Mouse (Mus musculus): Measurements from ENCODE around the gene Ear10.
"Not testable (repeated sequence)": the region's sequence is repeated elsewhere in the genome, so short reads cannot be mapped to it uniquely, and the experiment has no call there.

Ear10 gene

DNA sequence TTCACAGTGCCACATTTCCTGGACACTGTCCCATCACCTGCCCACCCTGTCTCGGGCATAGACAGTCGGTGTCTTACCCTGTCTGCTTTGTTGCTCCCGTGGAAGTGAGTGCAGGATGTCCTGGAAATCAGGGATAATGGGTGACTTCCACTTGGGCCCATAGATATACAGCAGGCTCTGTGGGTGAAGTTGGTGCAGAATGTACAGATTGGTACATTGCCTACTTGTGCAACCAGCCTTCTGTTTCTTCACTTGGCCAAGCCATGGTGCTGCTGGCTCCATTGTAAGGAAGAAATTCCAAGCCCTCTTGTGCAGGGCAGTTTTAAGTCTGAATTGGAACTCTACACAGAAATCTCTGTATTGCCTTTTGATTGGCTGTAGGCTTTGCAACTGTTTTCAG is at the start of gene Ear10:
TSS of gene Ear10 (minus strand) at position 101 of the 400 bp plus-strand sequence.
- not testable (repeated sequence) for DNase-seq

DNA sequence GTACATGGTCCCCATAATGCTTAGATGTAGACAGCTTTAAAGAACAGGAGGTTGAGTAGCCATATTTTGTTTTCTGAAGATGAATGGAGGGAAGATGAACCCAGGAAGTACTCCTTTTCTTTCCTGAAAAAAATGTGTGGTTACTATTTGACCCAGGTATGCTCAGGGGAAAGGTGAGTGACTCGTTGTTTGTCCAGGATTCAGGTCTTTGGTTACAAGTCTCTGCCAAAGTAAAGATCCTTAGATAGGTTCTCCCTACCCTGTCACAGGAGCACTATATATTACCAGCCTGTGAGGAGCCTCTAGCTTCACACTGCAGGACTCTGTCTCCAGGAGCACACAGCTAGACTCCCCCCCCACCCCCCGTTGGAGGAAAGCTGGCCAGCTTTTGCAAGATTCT is 33.4 kb upstream of the Ear10 start, which contains the start of gene Ang5:
TSS of gene Ang5 (plus strand) at position 301 of the 400 bp plus-strand sequence.
- not testable (repeated sequence) for DNase-seq

GRCm38 (mm10) chr14:43955074-43955473 is 31.7 kb upstream of the Ear10 start:
- not testable (repeated sequence) for DNase-seq

- DNase-seq, result not testable (repeated sequence)
These were observed 30.0 kb upstream of the Ear10 start for GRCm38 (mm10) chr14:43953382-43953781.

GRCm38 (mm10) chr14:43933399-43933798 is 10.0 kb upstream of the Ear10 start:
- DNase-seq, result not testable (repeated sequence)

DNA sequence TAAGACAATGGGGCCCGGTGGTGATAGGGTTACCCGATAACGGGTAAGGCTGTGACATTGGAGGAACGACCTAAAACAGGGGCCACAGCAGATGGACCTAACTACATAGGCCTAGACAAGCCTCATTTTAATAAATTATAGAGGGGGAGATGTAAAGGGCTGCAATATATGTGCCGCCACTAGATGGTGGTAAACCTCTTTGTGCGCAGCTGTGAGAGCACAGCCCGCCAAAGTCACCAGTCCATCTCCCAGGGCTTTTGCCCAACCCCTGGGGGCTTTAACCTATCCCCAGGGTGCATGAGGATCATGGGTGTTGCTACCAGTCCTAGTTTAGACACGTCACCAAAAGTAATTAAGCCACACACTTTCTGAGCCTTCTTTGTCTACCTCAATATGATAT is 9.6 kb upstream of the Ear10 start:
- peak; percentile 23 to 39 for DNase-seq

GRCm38 (mm10) chr14:43925404-43925950 is 2.1 kb upstream of the Ear10 start:
- peak in 1 of 2 experiments; percentile 1 for DNase-seq

DNA sequence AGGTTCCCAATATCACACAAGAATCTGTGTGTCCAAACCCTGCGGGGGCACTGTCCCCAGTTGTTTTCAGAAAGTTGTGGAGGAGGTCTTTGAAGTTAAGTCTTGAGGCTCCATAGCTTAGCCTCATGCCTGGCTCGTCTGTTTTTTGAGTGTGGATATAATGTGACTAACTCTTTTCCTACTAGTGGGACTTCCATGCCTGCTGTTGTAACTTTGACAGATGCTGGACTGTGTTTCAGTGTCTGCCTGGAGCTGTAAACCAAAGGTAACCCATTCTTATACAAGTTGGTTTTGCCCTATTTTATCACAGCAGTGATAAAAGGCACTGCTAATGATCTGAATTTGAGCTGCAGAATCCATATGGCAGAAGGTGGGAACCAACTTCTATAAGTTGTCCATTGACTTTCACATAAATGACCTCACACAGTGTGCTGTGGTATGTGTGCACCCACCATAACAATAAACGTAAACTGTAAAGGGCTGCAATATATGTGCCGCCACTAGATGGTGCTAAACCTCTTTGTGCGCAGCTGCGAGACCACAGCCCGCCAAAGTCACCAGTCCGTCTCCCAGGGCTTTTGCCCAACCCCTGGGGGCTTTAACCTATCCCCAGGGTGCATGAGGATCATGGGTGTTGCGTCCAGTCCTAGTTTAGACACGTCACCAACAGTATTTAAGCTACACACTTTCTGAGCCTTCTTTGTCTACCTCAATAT is 1.5 kb upstream of the Ear10 start, which contains the start of gene Gm8113:
TSS of gene Gm8113 (plus strand) at position 703 of the 716 bp plus-strand sequence.
- DNase-seq, result peak; percentile 67 to 68

DNA sequence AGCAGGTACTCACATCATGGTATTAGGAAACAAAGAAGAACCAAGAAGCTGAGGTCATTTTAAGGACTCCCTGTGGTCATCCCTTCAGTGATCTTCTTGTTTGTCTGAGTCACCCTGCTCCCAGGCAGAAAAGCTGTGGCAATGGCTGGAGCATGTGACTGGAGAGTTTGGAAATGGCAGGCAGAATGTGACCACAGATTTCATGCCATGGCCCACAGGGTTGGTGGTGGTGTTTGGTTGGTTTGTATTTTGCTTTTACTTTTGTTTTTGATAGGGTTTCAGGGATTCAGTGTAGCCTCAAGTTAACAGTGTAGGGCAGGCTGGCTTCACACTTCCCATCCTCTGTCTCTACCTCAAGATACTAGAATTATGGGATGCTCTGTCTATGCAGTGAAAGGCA is 5.1 kb downstream of the Ear10 start:
- not testable (repeated sequence) for DNase-seq

- not testable (repeated sequence) for DNase-seq
These were observed 24.8 kb downstream of the Ear10 start for GRCm38 (mm10) chr14:43898577-43898976.

- not testable (repeated sequence) for DNase-seq
These were observed 28.0 kb downstream of the Ear10 start for GRCm38 (mm10) chr14:43895357-43895756.

GRCm38 (mm10) chr14:43891288-43891687 is 32.1 kb downstream of the Ear10 start:
- not testable (repeated sequence) for DNase-seq

DNA sequence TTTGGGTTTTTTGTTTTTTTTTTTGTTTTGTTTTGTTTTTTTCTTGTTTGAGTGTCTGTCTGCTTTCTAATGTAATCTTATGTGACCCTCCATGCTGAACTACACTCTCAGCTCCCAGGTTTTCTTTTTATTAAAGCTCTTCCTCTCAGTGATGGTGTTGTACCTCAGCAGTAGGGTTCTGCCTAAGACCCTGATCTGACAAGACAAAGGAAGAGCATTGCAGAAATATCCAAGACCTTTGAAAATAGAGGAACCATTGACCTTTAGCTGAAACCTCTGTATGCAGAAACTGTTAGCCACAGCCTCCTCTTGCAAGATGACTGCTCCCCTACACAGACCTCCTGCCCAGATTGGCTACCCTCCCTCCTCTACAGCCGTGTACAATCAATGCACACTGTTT is 37.1 kb downstream of the Ear10 start:
- DNase-seq, result not testable (repeated sequence)

DNA sequence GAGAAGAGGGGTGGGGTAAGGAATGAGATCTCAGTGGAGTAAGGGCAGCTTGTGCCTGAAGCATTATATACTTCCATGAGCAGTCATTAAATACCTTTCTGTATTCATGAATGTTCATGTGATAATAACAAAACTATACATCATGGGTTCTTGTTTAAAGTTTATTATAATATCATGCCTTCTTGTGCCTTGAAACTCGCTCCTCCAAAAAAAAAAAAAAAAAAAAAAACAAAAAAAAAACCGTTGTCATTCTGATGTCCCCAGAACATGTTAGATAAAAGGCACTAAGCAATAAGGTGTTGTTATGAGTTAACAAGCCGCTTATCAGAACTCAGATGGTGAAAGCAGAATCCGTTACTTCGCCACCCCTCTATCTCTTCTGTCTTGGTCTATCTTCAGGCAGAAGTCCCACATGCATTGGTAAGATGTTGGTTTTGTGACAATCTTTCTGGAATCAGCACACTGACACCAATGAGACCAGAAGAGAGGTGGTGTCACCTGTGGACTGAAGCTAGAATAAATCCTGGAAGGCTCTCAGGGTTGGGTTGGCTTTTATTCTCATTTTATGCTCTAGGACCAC is 43.3 kb downstream of the Ear10 start:
- not testable (repeated sequence) for DNase-seq

- DNase-seq, result not testable (repeated sequence)
These were observed 45.6 kb downstream of the Ear10 start for GRCm38 (mm10) chr14:43877789-43878188.

DNA sequence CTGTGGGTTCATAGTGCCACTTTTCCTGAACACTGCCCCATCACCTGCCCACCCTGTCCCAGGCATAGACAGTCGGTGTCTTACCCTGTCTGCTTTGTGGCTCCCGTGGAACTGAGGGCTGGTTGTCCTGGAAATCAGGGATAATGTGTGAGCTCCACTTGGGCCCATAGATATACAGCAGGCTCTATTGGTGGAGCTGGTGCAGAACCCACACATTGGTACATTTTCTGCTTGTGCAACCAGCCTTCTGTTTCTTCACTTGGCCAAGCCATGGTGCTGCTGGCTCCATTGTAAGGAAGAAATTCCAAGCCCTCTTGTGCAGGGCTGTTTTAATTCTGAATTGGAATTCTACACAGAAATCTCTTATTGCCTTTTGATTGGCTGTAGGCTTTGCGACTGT is 47.9 kb downstream of the Ear10 start, which contains the start of gene Ear1:
TSS of gene Ear1 (minus strand) at position 101 of the 400 bp plus-strand sequence.
- DNase-seq, result not testable (repeated sequence)

GRCm38 (mm10) chr14:43874862-43875261 is 48.5 kb downstream of the Ear10 start:
- DNase-seq, result not testable (repeated sequence)
